Comparison of ENCODE assay signal across 19 mouse cellular contexts in genomic region chr9:117904621-117905020, GRCm38 (mm10).
"Had no signal": no experiment of that assay in that cellular context is flagged by ENCODE, and none has a peak within 500 bp of the region (broad histone marks: within the 10 kb centered on the region; RNA-seq: fewer than 3 reads in every experiment).

No protein-coding gene starts in this region.

- H3K4me3 ChIP-seq: embryonic facial prominence, embryonic 12.5 days; embryonic facial prominence, embryonic 13.5 days; embryonic facial prominence, embryonic 15.5 days; erythroblast, embryonic 14.5 days; forebrain, embryonic 10.5 days; forebrain, embryonic 12.5 days; forebrain, embryonic 13.5 days; forebrain, embryonic 15.5 days; gastrocnemius, adult 2 months; heart, adult 2 months; heart, embryonic 10.5 days had no signal

- DNase-seq: embryo, embryonic 11 days; forebrain, postnatal 0 days; gastrocnemius, adult 2 months; gastrocnemius, postnatal 10 days; gastrocnemius, postnatal 14 days; gastrocnemius, postnatal 25 days; gastrocnemius, postnatal 36 days; heart, adult 11 months; heart, adult 18-20 months; heart, adult 2 months had no signal

- H3K27me3 ChIP-seq: embryonic facial prominence, embryonic 12.5 days; embryonic facial prominence, embryonic 13.5 days; embryonic facial prominence, embryonic 15.5 days; forebrain, embryonic 12.5 days; forebrain, embryonic 13.5 days; forebrain, embryonic 15.5 days had no signal

- H3K27ac ChIP-seq: embryonic facial prominence, embryonic 12.5 days; embryonic facial prominence, embryonic 13.5 days; embryonic facial prominence, embryonic 15.5 days; forebrain, embryonic 10.5 days; forebrain, embryonic 12.5 days; forebrain, embryonic 13.5 days; forebrain, embryonic 15.5 days; gastrocnemius, adult 2 months; heart, adult 2 months had no signal

- H3K36me3 ChIP-seq: embryonic facial prominence, embryonic 12.5 days; embryonic facial prominence, embryonic 13.5 days; embryonic facial prominence, embryonic 15.5 days; forebrain, embryonic 10.5 days; forebrain, embryonic 12.5 days; forebrain, embryonic 15.5 days; heart, embryonic 10.5 days had no signal

- H3K4me1 ChIP-seq: embryonic facial prominence, embryonic 12.5 days; embryonic facial prominence, embryonic 15.5 days; forebrain, embryonic 10.5 days; forebrain, embryonic 12.5 days; forebrain, embryonic 13.5 days; forebrain, embryonic 15.5 days had no signal

- H3K9me3 ChIP-seq: embryonic facial prominence, embryonic 12.5 days; embryonic facial prominence, embryonic 13.5 days; embryonic facial prominence, embryonic 15.5 days; forebrain, embryonic 10.5 days; forebrain, embryonic 12.5 days; forebrain, embryonic 13.5 days; forebrain, embryonic 15.5 days; heart, embryonic 10.5 days had no signal
